Mouse (Mus musculus) urinary bladder, postnatal 25 days (tissue): ENCODE measurements around the gene Capn6.

Experiments
- DNase-seq: peaks from one replicate; pipeline ENCODE4 v3.0.0; 2022; ENCODE audit warnings: low spot score

The Capn6 gene

GRCm38 (mm10) chrX:143827212-143827611 lies at the start of gene Capn6:
TSS of gene Capn6 (minus strand) at chrX:143827414.
- peak; percentile 3 for DNase-seq

- DNase-seq = no peak
These were observed 40.0 kb upstream of the Capn6 start for GRCm38 (mm10) chrX:143867129-143867664.

GRCm38 (mm10) chrX:143851351-143851750 lies 24.1 kb upstream of the Capn6 start:
- no peak for DNase-seq

- DNase-seq = no peak
These were observed 22.8 kb upstream of the Capn6 start for GRCm38 (mm10) chrX:143849969-143850368.

- no peak for DNase-seq
These were observed 19.4 kb upstream of the Capn6 start for GRCm38 (mm10) chrX:143846637-143847036.

GRCm38 (mm10) chrX:143826521-143826920 lies 693 bp downstream of the Capn6 start:
- no peak for DNase-seq

GRCm38 (mm10) chrX:143818961-143819360 lies 8.3 kb downstream of the Capn6 start:
- no peak for DNase-seq

GRCm38 (mm10) chrX:143815948-143816347 lies 11.3 kb downstream of the Capn6 start:
- no peak for DNase-seq

- DNase-seq = no peak
These were observed 64.7 kb downstream of the Capn6 start for GRCm38 (mm10) chrX:143762556-143762955.
